Mouse (Mus musculus) left cerebral cortex, adult 2 months (tissue): ENCODE data around the gene Epha4. TPM values are rescaled to one million over a fixed set of nuclear protein-coding genes. Genes with fewer than 3 reads are reported as not detected.

Experiments
- DNase-seq, 2 experiments: peaks; one replicate each; pipeline ENCODE4 v3.0.0; 2021 to 2022; ENCODE audit warnings: low spot score in 2 of 2, mixed read lengths in 1 of 2; ENCODE audit errors: extremely low spot score in 1 of 2
- H3K27ac ChIP-seq: fragments of 200-600 bp; 2 replicates; pipeline ENCODE4 v1.8.1; 2022
- H3K4me3 ChIP-seq: fragments of 200-600 bp; 2 replicates; pipeline ENCODE4 v1.8.1; 2022
- CTCF ChIP-seq: fragments of 200-600 bp; IDR thresholded peaks from 2 replicates; pipeline ENCODE4 v1.8.1; 2022; ENCODE audit warnings: antibody characterized with exemption, mild to moderate bottlenecking, moderate library complexity
- intact Hi-C: fragments of 180-260 bp; cut with DNase I; formaldehyde crosslinking; loops from one replicate; pipeline ENCODE4 v1.15.1; 2025
- total RNA-seq, 2 experiments: library from RNA; stranded (reverse); gene quantifications; 2 replicates each; pipeline ENCODE4 v1.2.3; 2021

Epha4 gene
- total RNA-seq, 2 experiments from 2014 or later: 173 to 174 TPM

DNA sequence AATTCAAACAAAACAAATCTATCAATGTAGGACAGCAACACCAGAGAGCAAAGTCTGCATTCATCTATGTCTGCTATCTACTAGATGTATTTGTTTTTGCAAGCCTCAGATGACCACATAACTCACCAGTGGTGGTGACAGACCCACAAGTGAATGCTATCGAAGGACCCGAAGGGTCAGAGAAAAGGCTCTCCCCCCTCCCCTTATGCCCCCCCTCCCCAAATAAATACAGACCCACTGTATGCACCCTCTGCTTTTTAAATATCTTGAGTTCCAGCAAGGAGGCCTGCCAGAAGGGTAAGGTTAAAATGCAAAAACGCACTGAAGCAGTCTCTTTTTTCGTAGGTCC is 2.9 kb downstream of the Epha4 start:
- TF ChIP-seq CTCF: no peak
- intact Hi-C loops: loop anchor here (2.0 to 10.0 kb wide), 7 partner anchors 101 to 1700 kb away; no protein-coding TSS in a partner anchor
- H3K4me3 ChIP-seq: peak overlapping the region; percentile 85
- peak overlapping the region; percentile 91 for H3K27ac ChIP-seq
- DNase-seq: no peak

DNA sequence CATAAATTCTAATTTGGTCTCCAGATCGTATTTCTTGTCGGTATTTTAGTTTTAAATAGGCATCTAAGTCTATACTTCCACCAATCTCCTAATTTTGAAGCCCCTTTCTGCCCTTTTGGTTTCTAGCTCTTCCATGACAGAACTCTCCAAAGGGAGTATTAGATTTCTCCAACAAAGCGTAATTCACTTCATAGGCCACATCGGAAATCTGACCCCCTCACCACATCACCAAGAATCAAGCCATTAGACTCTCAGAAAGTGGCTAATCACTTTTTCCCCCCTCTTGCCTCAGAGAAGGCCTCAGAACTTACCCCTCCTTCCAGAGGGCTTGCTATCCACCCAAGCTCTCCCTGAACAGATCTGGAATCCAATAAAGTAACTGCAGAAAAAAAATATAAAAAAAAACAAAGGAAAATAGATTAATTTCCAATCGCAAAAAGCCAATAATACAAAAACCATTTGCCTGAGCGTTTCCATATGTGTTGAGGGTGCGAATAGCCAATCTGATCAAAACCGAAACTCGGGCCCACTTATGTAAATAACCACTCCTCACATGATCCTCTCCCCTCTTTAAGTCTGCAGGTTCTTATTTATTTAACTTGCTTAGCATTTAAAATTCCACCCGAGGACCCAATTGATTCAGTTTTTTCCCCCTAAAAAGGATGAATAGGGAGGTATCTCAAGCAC is 3.4 kb downstream of the Epha4 start:
- no peak for TF ChIP-seq CTCF
- Histone ChIP-seq H3K4me3 (peak overlapping the region; percentile 85), H3K27ac (peak overlapping the region; percentile 91)
- intact Hi-C loops: loop anchor here (2.0 to 10.0 kb wide), 7 partner anchors 101 to 1699 kb away; no protein-coding TSS in a partner anchor
- DNase-seq: no peak

DNA sequence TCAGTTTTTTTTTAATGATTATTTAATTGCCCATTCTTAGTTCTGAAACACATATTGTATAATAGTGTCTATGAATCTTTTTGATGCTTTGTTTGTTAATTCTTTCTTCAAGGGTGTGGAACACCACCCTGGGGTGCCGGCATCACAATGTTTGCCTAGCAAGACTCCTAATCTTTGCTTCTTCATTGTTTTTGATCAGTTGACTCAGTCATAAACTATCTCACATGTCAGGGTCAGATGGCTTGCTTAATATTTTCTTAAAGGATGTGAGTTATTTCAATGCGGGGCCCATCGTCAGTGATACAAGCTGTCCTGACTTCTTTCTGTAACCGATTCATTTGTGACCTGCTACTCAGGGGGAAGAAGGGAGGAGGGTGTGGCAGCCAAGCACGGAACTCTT is 4.3 kb downstream of the Epha4 start:
- intact Hi-C loops: loop anchor here (5.0 to 10.0 kb wide), 6 partner anchors 576 to 1698 kb away; no protein-coding TSS in a partner anchor
- Histone ChIP-seq H3K27ac (peak overlapping the region; percentile 52; the same call in 1 of the 2 replicates), H3K4me3 (peak overlapping the region; percentile 85)
- no peak for DNase-seq
- no peak for TF ChIP-seq CTCF

DNA sequence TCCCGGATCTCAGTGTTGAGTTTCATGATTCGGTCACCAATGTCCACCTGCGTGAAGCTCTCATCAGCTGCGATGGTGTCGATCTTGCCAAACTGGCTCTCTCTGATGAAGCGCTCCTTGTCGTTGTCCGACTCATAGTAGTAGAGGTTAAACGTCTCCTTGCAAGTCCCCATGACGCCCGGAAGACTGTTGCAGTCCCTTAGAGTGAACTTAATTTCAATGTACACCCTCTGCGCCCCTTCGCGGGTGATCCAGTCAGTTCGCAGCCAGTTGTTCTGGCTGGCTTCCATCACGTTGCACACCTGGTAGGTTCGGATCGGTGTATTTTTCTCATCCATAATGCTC is 8.1 kb downstream of the Epha4 start:
- intact Hi-C loops: no loop called here
- TF ChIP-seq CTCF: no peak
- no peak for DNase-seq
- Histone ChIP-seq H3K4me3 (peak overlapping the region; percentile 46), H3K27ac (peak overlapping the region; percentile 1; the same call in 1 of the 2 replicates)

DNA sequence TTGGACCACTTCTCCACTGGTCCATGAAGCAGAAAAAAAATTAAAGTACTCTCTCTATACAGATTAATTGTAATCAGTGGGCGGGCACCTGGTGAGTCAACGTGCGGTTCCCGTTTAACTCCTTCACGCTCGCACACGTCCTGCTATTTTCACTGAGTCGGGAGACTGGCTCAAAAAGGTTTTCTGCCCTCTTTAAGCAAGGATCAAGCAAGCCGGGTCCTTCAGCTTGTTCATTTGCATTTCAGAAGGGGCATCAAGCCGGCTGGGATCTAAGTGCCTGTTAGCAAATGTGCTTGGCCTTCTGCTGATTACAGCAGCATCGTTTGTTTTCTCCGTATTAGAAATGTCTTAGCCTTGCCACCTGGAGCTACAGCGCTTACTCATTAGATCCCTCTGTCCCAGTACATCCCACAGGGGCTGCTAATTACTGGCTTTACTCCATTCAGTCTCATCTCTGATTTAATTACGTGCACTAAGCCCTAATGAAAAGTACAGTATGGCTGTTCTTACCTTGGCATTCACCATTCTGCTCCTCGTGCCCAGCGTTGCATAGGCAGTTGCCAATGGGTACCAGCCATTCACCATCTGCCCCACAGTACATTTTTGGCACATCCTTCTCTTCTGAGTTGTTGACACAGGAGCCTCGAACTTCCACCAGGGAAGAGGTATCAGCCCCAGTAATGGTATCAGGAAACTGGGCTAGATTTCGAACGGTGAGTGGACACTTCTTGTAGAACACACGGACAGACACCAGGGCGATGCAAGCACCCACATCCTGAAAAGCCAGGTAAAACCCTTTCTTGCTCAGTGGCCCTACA is 8.6 kb downstream of the Epha4 start:
- TF ChIP-seq CTCF: no peak
- Histone ChIP-seq H3K4me3 (peak overlapping the region; percentile 46), H3K27ac (peak overlapping the region; percentile 55; the same call in 1 of the 2 replicates)
- intact Hi-C loops: no loop called here
- DNase-seq: no peak

DNA sequence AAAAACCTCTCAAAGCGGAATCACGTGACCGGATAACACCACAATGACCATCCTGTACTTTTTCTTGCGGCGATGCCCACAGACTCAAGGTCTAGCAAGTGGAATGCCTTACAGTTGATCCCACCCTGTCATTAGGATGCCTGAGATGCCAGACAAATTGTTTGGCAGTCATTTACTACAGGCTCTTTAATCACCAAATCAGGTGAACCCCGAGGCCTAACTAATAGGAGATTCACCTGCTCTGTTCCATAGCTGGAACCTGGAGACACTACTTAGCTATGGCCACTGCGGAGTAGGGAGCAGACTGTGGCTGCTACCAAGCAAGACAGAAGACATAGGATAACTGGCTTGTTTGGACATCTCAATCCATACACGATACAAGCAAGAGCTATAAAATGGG is 9.6 kb downstream of the Epha4 start:
- no peak for TF ChIP-seq CTCF
- Histone ChIP-seq H3K27ac (peak overlapping the region; percentile 28; the same call in 1 of the 2 replicates), H3K4me3 (peak overlapping the region; percentile 46)
- intact Hi-C loops: no loop called here
- no peak for DNase-seq

DNA sequence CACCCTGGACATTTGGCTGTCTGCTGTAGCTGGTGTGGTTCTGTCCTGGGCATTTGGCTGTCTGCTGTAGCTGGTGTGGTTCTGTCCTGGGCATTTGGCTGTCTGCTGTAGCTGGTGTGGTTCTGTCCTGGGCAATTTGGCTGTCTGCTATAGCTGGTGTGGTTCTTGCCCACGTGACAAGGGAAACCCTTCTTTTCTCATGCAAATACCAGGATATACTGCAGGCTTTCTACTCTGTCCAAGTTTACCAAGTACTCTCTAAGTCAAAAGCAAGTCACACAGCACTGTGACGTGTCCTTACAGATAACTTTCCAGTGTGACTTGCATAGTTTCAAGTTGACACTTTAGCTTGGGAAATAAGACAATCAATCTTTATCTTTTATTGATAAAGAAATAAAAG is 10.1 kb downstream of the Epha4 start:
- no peak for TF ChIP-seq CTCF
- intact Hi-C loops: loop anchor here (5.0 kb wide), 1 partner anchor 103 kb away; no protein-coding TSS in a partner anchor
- peak overlapping the region; percentile 46 for H3K4me3 ChIP-seq
- DNase-seq: no peak
- peak overlapping the region; percentile 28; the same call in 1 of the 2 replicates for H3K27ac ChIP-seq

DNA sequence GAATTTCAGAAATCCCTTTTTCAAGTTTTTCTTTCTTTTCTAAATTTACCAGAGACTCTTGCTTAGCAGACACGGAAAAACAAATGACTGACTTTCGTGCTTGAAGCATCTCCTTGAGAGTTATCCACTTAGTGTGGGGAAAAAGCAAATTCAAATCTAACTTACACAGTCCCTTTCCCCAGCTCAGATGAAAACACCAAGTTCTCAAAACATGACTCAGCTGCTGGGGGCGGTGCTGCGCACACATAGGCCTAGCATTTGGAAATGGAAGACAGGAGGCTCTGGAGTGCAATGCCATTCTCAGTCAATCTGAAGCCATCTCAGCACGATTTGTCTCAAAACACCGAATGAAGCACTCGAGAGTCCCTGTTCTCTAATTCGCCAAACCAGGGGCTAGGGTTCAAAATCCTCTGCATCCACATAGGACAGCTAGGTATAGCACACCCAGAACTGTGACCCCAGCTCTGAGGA is 11.1 kb downstream of the Epha4 start:
- DNase-seq: peak; percentile 43 to 56
- peak overlapping the region; percentile 27; the same call in 1 of the 2 replicates for H3K4me3 ChIP-seq
- peak overlapping the region; percentile 72 for H3K27ac ChIP-seq
- intact Hi-C loops: loop anchor here (5.0 kb wide), 1 partner anchor 101 kb away; no protein-coding TSS in a partner anchor
- peak; percentile 5 for TF ChIP-seq CTCF

DNA sequence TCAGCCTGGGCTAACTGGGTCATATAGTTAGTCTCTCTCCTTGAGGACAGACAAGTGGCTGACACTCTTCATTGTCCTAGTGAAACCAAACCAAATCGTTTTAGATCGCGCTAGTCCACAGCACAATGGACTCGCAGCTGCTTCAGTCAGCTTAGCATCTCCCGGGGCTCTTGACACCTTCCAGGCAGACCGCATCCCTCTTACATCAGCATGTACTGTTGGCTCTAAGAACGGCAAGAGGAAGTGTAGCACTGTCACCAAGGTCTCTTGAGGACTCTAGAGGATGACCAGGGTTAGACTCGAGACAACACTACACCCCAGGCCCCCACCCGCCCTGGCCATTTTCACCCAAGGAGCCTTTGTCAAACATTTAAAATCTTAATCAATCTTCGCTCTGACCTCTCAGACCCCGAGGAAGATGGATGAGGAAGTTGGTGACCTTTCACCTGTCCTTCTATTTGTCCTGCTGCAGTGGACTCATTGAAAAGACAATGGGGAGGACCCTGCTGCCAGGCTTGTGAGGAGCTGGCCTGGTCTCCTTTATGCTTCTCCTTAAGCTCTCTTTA is 12.3 kb downstream of the Epha4 start:
- no peak for DNase-seq
- intact Hi-C loops: loop anchor here (5.0 kb wide), 1 partner anchor 100 kb away; no protein-coding TSS in a partner anchor
- no peak for TF ChIP-seq CTCF
- Histone ChIP-seq H3K4me3 (peak overlapping the region; percentile 16; the same call in 1 of the 2 replicates), H3K27ac (no peak overlapping the region)

DNA sequence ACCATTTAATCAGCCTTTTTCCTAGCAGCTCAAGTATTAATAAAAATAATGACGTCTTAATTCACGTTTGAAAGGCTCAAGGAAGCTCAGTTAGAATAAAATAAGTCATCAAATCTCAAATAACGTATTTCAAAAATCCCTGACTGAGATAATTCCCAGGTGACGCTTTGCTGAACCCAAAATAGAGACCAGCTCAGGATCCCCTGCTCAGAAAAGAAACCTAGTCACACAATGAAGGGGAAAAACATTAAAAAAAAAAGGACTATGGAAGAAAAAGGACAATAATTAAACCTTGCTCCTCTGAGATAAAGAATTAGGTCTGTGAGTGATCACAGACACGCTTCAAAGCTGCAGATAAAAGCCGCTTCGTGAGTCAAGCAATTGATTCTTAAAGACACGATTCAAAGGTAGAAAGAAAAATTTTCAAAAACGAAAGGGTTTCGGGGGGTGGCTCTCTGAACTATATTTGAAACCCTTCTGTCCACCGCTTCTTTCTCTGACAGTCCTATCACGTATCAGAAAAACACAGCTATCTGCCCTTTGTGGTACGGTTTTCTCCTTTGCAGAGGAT is 13.4 kb downstream of the Epha4 start:
- H3K27ac ChIP-seq: no peak overlapping the region
- DNase-seq: peak in 1 of 2 experiments; percentile 5
- intact Hi-C loops: loop anchor here (5.0 kb wide), 1 partner anchor 99 kb away; no protein-coding TSS in a partner anchor
- no peak for TF ChIP-seq CTCF
- H3K4me3 ChIP-seq: peak overlapping the region; percentile 11; the same call in 1 of the 2 replicates

DNA sequence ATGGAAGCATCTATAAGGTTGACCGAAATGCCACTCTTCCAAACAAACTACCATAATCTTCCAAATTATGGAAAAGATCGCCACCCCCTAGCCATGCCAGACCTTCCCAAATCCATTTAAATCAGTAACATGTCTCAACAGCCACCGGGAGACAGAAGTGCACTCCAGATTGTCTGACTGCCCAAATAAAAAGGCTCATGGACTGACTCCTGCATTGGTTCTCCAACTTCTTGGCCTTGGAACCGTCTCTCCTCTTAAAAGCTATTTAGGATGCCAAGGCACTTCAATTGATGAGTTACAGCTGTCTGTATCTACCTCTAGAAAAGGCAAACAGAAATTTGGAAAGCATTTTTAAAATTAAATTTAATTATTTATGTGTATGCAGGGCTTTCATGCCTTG is 17.4 kb downstream of the Epha4 start:
- DNase-seq: no peak
- no peak overlapping the region for H3K4me3 ChIP-seq
- intact Hi-C loops: no loop called here
- TF ChIP-seq CTCF: no peak
- no peak overlapping the region for H3K27ac ChIP-seq
